Mouse (Mus musculus) CH12.LX (cell line): ENCODE results near the gene Bace1.

Source experiments
- MAZ ChIP-seq: IDR thresholded peaks from 2 replicates; pipeline ENCODE4 v1.6.1; 2012; ENCODE audit warnings: low read depth, mild to moderate bottlenecking, inconsistent platforms, low read length, improper control_type of control experiment, moderate library complexity
- MEF2A ChIP-seq: IDR thresholded peaks from 2 replicates; pipeline ENCODE4 v1.6.1; 2014; ENCODE audit warnings: low read depth, mild to moderate bottlenecking, inconsistent platforms, low read length, improper control_type of control experiment, borderline replicate concordance
- POLR2A ChIP-seq: IDR thresholded peaks from 2 replicates; pipeline ENCODE4 v1.6.1; 2011; ENCODE audit warnings: low read depth, mild to moderate bottlenecking, improper control_type of control experiment, low read length

GRCm38 (mm10) chr9:45910995-45911394 is 72.6 kb downstream of the Bace1 start:
- no peak for TF ChIP-seq MEF2A
- no peak for TF ChIP-seq MAZ
- no peak for TF ChIP-seq POLR2A
